Mouse (Mus musculus) neural tube, embryonic 10.5 days (tissue): Measurements from ENCODE around the gene Frmd5.

Source experiments
- DNase-seq: peaks from one replicate; pipeline ENCODE4 v3.0.0-alpha.2; 2017; ENCODE audit warnings: low spot score; ENCODE audit errors: extremely low spot score

The Frmd5 gene

DNA sequence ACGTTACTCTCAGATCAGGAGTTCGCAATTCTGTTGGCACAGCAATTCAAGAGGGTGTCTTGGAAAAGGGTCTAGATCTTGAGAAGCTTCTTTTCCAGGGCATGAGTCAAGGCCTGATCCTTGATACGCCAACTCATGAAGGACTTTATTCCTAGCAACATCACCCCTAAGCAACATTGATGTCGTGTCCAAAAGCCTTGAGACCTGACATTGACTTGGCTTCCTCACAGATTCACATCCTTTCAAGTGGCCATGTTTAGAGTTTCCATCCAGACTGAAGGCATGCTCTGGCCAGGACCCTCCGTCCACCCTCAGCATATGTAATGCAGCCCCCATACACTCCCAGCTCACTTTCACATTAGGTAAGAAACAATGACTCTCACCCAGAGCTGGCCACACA, 45.0 kb downstream of the Frmd5 start:
- no peak for DNase-seq

DNA sequence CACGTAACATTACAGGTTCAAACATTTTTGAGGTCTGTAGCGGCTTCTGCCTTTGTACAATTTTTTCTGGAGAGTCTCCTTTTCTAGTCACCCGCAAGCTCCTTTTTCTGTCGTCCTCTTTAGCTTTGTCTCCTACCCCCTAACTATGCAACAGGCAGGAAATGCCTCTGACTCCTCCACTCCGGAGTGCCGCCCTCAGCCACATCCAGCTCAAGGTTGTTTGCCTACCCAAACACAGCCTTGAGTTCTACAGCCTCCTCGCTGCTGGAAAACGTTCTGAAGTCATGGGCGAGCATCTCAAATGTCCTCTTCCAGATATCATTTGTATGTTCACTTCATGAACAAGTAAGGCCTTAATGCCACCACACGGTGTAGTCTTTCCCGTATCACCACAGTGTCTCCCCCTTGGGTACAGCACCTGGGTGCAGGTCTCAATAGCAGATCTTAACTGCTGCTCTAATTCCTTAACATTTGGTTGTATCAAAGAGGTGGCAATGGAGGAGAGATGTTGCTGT, 45.5 kb downstream of the Frmd5 start:
- no peak for DNase-seq

DNA sequence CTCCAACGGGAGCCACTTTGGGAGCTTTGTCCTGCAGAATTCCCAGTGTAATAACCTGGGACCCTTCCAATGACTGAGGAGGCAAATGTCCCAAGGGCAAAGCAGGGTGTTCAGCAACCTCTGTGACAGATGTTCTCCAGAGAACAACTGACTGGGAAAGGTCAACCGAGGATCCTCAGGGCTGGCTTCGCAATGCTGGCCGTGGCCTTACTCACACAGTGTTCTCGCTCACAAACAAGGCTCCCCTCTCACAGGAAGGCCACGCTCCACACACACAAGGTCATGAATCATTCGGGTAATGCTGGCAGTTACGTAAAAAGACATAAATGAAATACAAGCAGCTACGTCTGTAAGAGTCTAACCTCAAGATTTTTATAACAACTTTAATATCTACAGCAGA, 46.2 kb downstream of the Frmd5 start:
- no peak for DNase-seq

DNA sequence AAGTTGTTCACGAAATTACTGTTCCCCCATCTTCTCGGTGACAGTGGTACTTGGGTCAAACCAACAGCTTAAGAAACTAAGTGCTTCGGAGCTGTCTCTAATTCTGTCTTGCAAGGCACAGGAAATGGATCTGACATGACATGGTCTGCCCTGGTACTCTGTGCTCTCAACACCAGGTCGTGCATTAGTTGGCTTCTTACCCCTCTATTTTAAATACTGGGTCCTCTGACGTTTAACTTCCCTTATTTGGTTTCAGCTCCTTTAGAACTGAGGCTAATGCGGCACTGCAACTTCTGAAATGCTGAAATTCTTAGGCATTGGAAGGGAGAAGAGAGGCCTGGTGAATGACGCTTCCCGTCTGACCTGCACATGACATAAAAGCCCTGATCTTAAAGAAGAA, 48.6 kb downstream of the Frmd5 start:
- DNase-seq = no peak

DNA sequence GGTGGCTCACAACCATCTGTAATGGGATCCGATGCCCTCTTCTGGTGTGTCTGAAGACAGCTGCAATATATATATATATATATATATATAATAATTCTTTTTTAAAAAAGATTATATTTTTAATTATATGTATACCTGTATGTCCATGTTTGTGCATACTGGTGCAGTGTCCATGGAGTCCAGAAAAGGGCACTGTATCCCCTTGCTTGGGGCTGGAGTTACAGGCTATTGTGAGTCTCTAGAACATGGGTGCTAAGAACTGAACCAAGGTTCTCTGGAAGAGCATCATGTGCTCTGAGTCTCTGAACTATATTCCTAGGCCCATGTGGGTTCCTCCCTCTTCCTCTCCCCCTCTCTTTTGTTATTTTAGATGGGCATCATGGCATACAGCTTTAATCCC, 50.6 kb downstream of the Frmd5 start:
- no peak for DNase-seq

DNA sequence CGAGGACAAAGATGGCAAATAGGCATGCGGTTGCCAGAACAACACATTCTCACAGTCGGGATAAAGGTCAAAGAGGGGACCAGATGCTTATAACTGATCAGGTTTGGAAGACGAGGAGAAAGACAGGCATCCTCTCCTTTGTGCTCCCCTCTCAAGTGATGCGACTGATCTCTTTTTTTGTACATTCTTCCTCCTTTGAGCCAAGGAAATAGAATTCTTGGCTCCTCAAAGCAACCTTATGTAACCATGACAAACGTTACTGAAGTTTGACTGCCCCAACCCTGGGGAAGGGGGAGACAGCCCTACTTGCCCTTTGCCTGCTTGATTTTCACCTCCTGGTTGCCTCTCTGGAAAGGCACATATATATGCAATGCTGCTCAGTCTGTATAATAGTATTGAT, 51.8 kb downstream of the Frmd5 start:
- peak; percentile 17 for DNase-seq

DNA sequence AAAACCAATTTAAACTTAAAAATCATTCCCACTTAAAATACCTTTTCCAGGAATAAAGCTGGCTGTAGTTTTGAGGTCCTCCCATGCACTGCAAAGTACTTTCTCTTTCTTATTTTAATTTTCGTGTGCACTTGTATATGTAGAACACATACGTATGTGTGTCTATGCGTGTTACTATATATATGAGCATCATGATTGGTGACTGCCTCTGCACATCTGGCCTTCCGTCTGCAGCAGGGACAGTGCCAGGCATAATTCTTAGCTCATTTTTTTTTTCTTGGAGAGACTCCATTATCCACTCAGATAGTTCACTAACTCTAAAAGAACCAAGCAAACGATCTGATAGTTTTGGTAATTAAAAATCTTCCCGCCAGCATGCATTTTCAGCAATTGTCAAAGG, 56.8 kb downstream of the Frmd5 start:
- DNase-seq = no peak

DNA sequence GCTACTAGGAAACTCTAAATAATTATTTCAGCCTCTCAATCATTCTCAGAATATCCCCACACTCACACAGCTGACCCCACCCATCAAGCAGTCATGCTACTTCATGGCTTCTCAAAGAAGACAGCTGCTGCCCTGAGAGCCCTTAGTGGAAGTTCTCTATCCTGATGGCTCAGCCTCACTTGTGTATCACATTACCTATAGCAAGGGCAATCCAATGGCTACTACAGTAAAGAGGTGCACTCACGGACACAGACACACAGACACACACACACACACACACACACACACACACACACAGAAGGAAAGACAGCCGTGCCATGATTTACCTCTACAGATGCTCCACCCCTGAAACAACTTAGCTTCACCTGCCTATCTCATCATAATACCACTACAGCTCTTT, 65.7 kb downstream of the Frmd5 start:
- DNase-seq = no peak

DNA sequence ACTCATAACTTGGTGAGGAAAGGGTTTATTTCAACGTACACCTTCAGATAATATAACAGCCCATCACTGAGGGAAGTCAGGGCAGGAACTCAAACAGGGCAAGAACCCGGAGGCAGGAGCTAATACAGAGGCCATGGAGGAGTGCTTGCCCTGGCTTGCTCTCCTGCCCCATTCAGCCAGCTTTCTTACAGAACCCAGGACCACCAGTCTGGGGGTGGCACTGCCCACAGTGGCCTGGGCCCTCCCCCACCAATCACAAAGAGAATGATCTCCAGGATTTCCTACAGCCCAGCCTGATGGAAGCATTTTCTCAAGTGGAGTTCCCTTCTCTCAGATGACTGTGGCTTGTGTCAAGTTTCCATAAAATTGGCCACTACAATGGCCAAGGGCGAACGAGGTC, 67.5 kb downstream of the Frmd5 start:
- no peak for DNase-seq

DNA sequence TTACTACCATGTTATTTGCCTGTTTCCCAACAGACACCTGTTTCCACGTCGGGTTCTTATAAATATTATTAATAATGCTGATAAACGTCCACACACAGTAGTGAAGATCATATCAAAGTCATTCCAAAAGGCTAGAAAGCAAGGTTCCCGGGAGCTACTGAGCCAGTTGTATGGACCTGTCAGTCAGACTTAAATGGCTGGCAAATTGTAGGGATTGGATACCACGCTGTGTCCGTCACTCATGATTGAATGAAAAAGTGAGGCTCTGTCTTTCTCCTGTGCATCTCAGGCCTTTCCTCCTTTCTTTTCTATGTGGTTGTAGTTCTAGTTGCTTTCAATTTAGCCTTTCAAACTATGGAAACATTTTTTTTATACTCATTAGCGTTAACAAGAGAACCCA, 73.5 kb downstream of the Frmd5 start:
- no peak for DNase-seq

DNA sequence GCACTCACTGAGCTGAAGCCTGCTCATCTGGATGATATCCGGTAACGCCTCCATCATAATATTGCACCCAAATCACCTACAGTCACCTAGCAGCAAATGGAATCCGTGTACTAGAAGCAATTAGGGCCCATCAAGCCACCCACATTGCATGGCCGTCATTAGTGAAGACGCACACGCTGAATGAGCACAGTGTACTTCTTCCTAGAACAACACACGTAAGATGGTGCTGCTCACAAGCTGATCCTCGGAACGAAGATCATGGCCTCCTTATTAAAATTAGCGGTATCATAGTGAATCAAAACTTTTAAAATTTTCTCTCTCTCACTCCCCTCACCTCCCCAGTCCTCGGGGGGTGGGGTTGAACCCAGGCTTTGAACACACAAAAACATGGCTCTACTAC, 76.4 kb downstream of the Frmd5 start:
- no peak for DNase-seq

DNA sequence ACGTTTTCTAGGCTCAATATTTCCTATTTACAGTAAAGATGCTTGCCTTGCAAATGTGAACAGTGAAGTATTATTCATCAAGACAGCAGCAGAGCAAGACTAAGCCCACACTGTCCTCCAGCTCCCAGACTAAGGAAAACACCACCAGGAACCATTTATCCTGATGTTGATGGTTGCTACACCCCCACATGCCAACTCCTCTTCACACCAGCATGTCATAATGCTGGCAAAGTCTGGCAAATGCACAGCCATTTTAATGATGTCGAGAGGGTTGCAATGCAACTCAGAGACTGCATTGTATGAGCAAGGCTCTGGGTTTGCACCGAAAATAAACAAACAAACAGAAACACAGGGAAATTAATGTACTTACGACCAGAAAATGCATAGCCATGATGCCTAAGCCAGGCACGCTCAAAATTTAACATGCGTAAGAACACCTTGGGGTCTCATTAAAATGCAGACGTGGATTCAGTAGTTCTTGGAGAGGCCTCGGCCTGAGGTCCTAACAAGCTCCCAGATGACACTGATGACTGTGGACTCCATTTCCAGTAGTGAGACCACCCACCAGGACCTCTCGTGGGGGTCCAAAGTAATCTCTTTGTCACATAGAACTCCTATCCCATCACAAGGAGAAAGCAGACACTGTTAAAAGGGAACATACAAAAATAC, 77.8 kb downstream of the Frmd5 start:
- DNase-seq = no peak

DNA sequence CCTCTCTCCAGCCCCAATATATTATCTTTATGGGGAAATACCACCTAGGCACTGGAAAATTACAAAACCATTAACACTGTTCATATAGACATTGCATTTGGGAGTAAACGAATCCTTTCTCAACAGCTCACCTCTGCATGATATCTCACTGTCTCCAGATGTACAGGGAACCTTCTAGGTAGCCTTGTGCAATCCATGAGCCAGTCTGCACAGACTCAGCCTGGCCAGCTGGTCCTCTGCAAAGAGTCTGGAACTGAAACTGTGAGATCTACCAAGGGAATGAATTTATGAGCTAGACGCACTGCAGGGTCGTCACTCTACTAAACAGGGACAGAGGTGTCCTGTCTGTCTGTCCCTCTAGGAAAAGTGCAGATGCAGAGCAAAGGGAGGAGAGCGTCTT, 82.0 kb downstream of the Frmd5 start:
- DNase-seq = no peak

DNA sequence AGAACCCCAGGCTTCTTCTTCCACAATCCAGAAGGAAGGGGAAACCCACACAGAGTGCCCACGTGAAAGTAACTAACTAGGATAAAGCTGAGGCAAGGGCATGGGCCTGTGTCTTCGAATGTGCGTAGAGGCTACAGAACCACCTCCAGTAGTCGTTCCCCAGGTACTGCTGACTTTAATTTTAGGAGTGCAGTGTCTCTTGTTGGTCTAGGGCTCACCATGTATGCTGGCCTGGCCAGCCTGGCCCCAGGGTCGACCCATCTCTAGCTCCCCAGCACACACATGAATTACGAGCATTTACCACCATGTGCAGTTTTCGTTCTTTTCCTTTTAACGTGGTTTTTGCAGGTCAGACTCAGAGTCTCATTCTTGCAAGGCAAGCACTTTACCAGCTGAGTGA, 83.1 kb downstream of the Frmd5 start:
- DNase-seq = no peak

DNA sequence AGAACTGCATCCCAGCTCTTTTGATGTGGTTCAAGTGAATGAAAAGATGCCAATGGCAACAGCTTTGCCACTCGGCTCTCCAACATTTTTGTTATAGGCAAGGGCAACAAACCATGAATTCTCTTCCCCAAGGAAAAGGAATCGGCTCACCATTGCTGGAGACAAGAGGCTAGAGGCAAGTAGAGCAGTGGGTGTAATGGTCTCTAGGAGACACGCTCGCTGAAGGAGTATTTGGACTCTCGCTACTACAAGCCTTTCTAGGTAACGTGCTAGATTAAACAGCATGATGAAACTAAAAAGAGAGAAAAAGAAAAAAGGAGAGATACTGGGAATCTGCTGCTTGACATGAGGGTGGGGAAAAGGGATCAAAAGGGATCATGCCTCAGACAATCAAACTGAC, 87.9 kb downstream of the Frmd5 start:
- DNase-seq = no peak

DNA sequence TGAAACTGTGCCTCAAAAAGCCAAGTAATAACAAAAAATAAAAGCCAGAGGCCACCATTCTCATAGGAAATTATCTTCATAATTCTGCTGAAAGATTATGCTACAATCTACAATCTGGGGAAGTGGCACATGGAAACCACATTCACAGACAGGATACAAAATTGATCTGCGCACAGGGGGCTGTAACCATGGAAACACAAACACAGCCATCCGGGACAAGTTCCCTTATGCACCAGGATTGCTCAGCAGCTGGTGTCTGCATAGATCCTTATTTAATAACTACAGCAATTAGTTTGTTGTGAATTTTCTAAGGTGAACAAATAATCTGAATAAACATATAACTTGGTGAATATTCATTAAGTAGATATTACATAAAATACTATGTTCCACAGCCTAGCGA, 89.8 kb downstream of the Frmd5 start:
- DNase-seq = no peak

DNA sequence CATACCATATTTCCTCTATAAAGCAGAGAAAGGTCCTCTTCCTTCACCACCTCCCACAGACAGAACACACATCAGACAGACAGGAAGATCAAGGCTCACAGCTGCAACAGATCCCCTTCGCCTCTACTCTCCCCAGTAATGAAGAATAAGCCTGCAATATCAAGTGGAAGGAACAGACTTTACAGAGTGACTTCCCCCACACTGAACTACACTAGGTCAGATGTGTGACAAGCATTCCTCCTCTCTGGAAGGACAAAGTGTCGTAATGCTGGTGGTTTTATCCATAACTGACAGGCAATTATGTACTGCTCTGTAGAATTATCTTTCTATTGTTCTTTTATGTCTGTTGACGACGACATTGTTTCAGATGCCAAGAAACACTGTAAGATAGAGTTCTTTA, 93.3 kb downstream of the Frmd5 start:
- no peak for DNase-seq

DNA sequence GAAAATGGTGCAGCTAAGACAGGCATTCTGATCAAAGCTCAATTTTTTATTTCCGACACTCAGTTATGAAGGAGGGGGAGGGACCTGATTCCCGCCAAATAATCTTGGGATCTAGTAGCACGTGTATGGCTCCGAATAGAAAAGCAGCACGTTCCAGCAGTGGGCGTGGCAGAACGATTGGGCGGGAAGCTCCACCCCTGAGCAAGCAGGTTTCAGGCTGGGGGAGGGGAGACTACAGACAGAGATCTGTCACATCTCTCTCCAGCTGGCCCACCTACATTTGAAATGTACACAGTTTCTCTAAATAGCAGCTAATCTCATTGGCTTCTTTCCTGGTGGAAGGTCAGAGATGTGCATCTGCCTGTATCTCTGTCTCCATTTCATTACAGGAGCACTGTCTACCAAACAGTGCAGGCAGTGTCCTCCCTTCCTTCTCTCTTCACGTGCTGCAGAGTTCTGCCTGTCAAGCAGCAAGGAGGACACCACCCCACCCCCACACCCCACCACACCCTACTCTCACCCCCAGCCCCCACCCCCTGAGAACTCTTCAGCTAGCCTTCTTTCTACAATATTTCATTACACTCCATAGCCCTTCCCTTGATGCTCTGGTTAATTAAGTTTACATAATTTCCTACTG, 95.0 kb downstream of the Frmd5 start:
- no peak for DNase-seq

DNA sequence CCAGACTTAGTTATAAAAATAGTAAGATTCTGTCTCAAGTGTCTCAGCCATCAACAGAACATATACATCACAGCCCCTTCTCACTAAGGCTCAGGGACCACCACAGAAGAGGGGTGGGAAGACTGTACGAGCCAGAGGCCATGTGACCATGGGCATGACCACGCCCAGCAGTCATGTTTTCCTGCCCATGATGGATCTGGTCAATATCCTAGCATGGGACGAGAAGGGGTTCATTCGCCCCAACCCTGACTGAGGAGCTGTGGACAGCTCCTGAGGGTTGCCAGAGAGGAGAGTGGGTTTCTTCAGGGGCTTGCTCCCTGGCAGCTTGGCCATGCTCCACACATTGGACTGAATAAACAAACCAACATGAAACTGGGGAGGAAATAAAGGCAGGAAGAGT, 97.8 kb downstream of the Frmd5 start:
- DNase-seq = no peak

DNA sequence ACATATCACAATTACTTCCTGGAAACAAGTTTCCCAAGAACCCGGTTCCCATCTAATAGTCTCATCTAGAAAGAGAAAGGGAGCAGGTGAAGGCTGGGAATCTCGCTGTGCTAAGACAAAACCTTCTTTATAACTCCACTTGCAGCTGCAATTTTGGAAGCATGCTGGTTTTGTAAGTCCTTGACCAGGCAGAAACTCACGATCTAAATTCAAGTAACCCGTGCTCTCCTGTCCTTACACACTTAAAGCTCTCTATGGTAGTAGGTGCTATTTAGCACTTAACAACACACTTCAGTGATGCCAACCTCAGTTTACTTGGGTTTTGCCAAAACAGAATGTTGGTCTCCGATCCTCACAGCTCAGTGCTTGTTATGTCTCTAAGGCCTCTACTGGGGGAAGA, 99.4 kb downstream of the Frmd5 start:
- DNase-seq = no peak

DNA sequence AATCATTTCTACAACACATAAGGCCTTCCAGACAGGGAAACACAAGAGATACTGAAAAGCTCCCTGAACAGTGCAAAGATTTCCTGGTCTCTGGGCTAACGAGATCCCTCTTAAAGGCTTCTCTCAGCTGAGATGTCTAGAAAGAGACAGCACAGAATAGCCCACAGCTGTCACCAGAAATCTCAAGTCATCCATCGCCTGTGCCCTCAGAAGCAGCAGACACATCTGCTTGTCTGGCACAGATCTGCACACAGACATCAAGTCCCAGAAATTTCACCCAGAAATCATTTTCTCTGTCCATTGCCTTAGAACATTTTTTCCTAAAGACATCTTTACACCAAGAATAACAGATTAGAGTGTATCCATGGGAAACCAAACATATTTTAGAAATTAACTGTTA, 101.1 kb downstream of the Frmd5 start:
- DNase-seq = no peak

DNA sequence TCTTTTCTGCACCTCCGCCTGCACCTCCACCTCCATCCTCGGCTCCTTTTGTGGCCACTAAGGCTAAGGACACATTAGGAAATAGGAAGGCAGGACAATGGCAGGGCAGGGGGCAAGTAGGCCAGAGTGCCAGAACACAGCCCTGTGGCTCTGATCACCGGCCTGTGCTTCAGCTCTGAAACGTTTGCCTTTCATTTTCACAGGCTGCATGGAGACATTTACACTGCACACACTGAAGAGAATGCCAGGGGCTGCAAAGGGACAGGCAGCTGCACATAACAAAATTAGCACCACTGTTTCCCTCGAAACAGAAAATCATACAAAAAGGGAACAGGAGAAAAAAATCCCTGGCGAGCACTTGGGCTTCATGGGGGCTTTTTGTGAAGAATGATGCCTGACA, 107.6 kb downstream of the Frmd5 start:
- no peak for DNase-seq

DNA sequence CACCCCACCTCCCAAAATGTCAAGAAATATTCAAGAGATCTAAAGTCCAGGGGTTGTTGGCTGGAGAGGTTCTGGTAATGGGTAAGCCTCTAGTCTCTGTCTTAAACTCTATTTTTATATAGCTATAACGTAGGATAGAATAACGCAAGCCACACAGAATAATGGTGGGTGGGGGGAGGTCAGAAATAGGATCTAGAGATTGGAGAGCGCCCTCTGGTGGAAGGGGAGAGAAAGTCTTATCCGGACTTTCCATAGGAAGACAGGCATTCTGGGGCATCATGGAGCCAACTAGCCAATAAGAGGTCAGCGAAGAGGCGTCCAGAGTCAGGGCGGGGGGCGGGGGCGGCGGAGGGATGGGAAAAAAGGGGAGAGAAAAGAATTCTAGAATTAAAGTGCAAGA, 111.5 kb downstream of the Frmd5 start:
- no peak for DNase-seq
